Mouse (Mus musculus) kidney, adult 2 months (tissue): ENCODE results near the gene Sdhaf2. TPM values are rescaled to one million over a fixed set of nuclear protein-coding genes. Genes with fewer than 3 reads are reported as not detected.

Experiments used
- DNase-seq: peaks from one replicate; pipeline ENCODE4 v3.0.0; 2021
- H3K27ac ChIP-seq: fragments of 200-500 bp; 2 replicates; pipeline ENCODE4 v1.5.1; 2012; ENCODE audit warnings: low read depth, low read length, control low read depth, inconsistent platforms; ENCODE audit not compliant: insufficient read depth
- H3K27me3 ChIP-seq: fragments of 200-500 bp; replicated peaks from 2 replicates; pipeline ENCODE4 v1.6.1; 2012; ENCODE audit warnings: mild to moderate bottlenecking, moderate library complexity, low read length, inconsistent platforms; ENCODE audit not compliant: control insufficient read depth, insufficient read depth
- H3K36me3 ChIP-seq: fragments of 200-500 bp; 2 replicates; pipeline ENCODE4 v1.6.1; 2012; ENCODE audit warnings: mild to moderate bottlenecking, moderate library complexity, low read length, inconsistent platforms; ENCODE audit not compliant: control insufficient read depth, insufficient read depth
- H3K4me1 ChIP-seq: fragments of 200-500 bp; 2 replicates; pipeline ENCODE4 v1.6.1; 2011; ENCODE audit warnings: low read length; ENCODE audit not compliant: control insufficient read depth, insufficient read depth
- H3K4me3 ChIP-seq: fragments of 200-500 bp; 2 replicates; pipeline ENCODE4 v1.5.1; 2011; ENCODE audit warnings: mild to moderate bottlenecking, low read depth, low read length, control low read depth; ENCODE audit not compliant: insufficient read depth
- CTCF ChIP-seq: fragments of 200-500 bp; conservative IDR thresholded peaks from 2 replicates; pipeline ENCODE4 v1.5.1; 2011; ENCODE audit warnings: low read depth, mild to moderate bottlenecking, control low read depth, low read length, moderate library complexity, mixed read lengths; ENCODE audit not compliant: insufficient read depth, insufficient read length
- POLR2A ChIP-seq: fragments of 200-500 bp; IDR thresholded peaks from one replicate; pipeline ENCODE4 v1.6.1; 2011; ENCODE audit warnings: low read depth, low read length, control low read depth
- WGBS: fragments of 180-500 bp; shearing (Covaris S2); methylation state at CpG from one replicate; pipeline ENCODE4 v1.1.7; 2018; 5-methylcytosine and 5-hydroxymethylcytosine counted together
- polyA plus RNA-seq: library from polyadenylated mRNA; depleted of rRNA; stranded (reverse); fragments of >200 nt; gene quantifications from 2 replicates; pipeline ENCODE4 v1.2.3, GENCODE M21; 2012

The Sdhaf2 gene
- polyA plus RNA-seq, 1 experiment, result 33.1 TPM

DNA sequence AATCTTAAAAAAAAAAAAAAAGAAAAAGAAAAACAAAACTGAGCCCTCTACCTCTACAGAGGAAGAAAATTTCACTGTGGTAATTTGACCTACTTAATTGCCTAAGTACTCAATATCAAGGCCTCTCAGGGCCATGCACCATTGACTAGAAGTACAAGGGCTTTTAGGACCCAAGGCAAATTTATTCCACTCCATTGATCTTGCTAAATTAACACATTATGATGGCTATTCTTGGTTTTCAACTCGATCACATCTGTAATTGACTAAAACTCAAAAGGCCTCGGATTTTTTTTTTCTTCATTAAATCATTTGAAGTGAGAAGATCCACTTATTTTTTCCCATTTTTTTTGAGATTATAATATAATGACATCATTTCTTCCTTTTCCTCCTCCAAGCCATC lies 31.5 kb upstream of the Sdhaf2 start:
- no peak overlapping the region for H3K27ac ChIP-seq
- no peaks in the 10 kb centered on the region for H3K36me3 ChIP-seq
- TF ChIP-seq CTCF (no peak), POLR2A (no peak)
- no peaks in the 10 kb centered on the region for H3K27me3 ChIP-seq
- no peak for DNase-seq
- H3K4me3 ChIP-seq, result no peak overlapping the region
- peaks cover 6% of the 10 kb centered on the region for H3K4me1 ChIP-seq
- WGBS, result 36% methylated on average over 2 of the region's 2 CpGs

- no peak for TF ChIP-seq POLR2A
- H3K27me3 ChIP-seq, result no peaks in the 10 kb centered on the region
- peaks cover 6% of the 10 kb centered on the region for H3K4me1 ChIP-seq
- 60% methylated on average over 2 of the region's 2 CpGs for WGBS
- no peak overlapping the region for H3K27ac ChIP-seq
- no peak overlapping the region for H3K4me3 ChIP-seq
- no peaks in the 10 kb centered on the region for H3K36me3 ChIP-seq
- no peak for DNase-seq
Measured at GRCm38 (mm10) chr19:10557001-10557400, 31.1 kb upstream of the Sdhaf2 start.

DNA sequence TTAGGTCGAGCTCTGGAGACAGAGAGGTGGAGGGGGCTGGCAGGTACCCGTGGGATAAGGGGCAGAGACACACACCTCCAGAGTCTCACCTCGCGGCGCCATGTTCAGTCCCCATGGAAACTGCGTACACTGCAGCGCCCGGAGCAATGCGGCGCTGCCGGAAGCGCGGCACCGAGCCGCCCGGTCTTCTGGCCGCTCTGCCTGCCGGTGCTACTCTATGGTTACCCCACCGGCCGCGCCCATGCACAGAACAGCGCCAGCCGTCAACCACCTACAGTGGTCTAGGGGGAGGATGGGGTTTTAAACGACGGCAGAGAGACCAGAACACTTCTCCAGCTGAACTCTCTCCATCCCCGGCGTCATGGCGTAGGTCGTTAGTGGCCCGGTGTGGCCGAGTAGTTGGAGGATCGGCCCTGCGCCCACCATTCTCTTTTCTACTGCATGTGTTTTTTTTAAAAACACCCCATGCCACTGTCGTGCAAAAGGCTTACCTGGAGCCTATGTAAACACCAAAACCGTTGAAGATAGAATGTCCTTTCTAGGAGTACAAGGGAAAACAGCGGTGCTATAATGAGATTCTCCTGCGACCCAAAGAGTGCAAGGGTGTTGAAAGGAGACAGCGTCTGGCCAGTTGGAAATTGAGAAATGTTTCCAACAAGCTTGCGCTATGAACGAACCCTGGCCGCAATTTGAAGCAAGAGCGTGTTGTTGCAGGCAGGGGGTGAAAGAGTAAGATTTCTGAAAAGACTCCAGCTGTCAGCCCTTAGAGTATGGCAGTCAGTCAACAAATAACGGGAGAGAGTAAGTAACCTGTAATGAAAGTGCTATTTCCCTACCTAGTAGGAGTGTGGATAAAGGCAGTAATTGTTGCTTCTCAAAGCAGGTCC lies 29.9 kb upstream of the Sdhaf2 start, which contains the start of gene Tmem216:
Gene Tmem216, minus strand, starts transcription at position 615 of the 887 bp plus-strand sequence.
- under 1% methylated on average over 43 of the region's 43 CpGs for WGBS
- peak within 1 kb of the TSS; percentile 97 for H3K4me3 ChIP-seq
- H3K36me3 ChIP-seq, result no peaks in the 10 kb centered on the region
- DNase-seq, result peak; percentile 90
- peaks cover 6% of the 10 kb centered on the region for H3K4me1 ChIP-seq
- no peaks in the 10 kb centered on the region for H3K27me3 ChIP-seq
- peak; percentile 58 for TF ChIP-seq POLR2A
- no peak for TF ChIP-seq CTCF
- peak within 1 kb of the TSS; percentile 76 for H3K27ac ChIP-seq

GRCm38 (mm10) chr19:10539454-10539853 lies 13.5 kb upstream of the Sdhaf2 start:
- H3K36me3 ChIP-seq, result peaks cover 32% of the 10 kb centered on the region
- no peak for DNase-seq

DNA sequence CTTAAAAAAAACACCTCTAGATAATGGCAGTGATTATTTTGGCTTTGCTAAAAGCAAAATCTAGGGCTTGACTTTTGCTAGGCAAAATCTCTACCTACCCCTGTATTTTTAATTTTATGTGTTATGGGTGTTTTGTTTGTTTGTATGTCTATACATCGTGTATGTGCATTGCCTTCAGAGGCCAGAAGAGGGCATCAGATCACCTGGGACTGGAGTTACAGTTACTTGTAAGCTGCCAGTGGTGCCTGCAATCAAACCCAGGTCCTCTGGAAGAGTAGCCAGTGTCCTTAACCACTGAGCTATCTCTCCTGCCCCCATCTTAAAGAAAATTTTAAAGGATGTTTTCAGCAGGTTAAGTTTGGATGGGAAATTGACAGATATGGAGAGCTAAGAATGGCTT lies 4.1 kb upstream of the Sdhaf2 start:
- 100% methylated on average over 1 of the region's 1 CpGs for WGBS
- TF ChIP-seq POLR2A, result no peak
- TF ChIP-seq CTCF, result peak; percentile 20; the same call in 1 of the 2 replicates
- H3K4me1 ChIP-seq, result peaks cover 11% of the 10 kb centered on the region
- H3K27me3 ChIP-seq, result no peaks in the 10 kb centered on the region
- no peak overlapping the region for H3K4me3 ChIP-seq
- no peak for DNase-seq
- peaks cover 17% of the 10 kb centered on the region for H3K36me3 ChIP-seq
- no peak overlapping the region for H3K27ac ChIP-seq

More at GRCm38 (mm10) chr19:10539454-10539853, 13.5 kb upstream of the Sdhaf2 start:
- TF ChIP-seq CTCF (no peak), POLR2A (no peak)
- Histone ChIP-seq H3K4me3 (no peak overlapping the region), H3K27me3 (no peaks in the 10 kb centered on the region), H3K4me1 (no peaks in the 10 kb centered on the region), H3K27ac (no peak overlapping the region)
- WGBS, result 94% methylated on average over 5 of the region's 5 CpGs

DNA sequence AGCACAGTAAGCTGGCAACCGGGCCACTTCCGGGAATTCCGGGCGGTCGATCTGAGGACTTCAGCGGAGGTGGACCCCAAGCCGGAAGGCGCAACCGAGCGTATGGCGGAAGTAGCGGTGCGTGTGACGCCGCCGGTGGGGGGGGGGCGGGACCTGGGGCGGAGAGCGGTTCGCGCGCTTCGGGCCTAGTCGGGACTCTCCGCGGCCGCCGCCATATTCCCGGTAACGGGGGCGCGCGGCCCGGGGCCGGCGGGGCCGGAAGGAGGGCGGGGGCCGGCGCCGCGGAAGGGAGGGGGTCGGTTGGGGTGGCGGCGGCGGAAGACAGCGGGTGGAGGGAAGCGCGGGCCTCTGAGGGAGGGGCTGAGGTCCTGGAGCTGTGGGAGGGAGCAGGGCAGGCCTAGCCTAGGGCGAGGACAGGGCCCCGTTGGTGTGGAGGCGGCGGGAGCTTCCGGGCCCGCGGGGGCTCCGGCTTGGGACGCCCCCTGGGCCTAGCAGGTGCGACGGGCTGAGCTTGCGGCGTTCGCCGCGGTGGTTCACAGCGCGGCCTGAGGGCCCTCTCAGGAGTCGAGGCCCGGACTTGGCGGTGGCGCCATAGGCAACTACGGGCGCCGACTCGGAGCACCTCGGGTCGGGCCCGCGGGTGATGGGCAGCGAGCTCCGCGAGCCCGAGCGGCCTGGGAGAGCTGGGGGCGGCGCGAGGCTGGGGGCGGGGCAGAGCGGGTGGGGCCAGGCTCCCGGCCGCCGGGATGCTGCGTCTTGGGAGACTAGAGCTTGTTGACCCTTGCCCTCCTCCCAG lies 638 bp downstream of the Sdhaf2 start, which contains the start of gene Cpsf7:
Gene Cpsf7, plus strand, starts transcription at position 161 of the 796 bp plus-strand sequence.
- Histone ChIP-seq H3K36me3 (peaks cover 2% of the 10 kb centered on the region; the same call in 1 of the 2 replicates), H3K4me3 (peak within 1 kb of the TSS; percentile 78), H3K27ac (peak within 1 kb of the TSS; percentile 98), H3K27me3 (no peaks in the 10 kb centered on the region), H3K4me1 (peaks cover 18% of the 10 kb centered on the region)
- TF ChIP-seq CTCF, result no peak
- TF ChIP-seq POLR2A, result peak; percentile 7
- under 1% methylated on average over 76 of the region's 93 CpGs for WGBS
- DNase-seq, result peak; percentile 96

DNA sequence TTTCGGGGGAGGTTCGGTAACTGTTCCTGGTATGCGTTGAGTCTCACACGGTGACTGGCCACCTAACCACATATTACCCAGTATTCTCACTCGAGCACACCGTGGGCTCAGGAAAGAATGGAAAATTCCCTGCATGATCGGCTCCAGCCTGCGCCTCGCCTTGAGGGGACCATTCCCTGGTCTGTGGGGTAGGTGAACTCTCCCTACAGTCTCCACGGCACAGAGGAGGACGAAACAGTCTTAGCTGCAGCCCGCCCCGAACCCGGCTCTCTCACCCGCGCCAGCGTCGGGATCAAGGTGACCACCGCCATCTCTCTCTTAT lies 1.2 kb downstream of the Sdhaf2 start:
- Histone ChIP-seq H3K4me1 (peaks cover 18% of the 10 kb centered on the region), H3K4me3 (peak overlapping the region; percentile 78), H3K27me3 (no peaks in the 10 kb centered on the region), H3K36me3 (peaks cover 2% of the 10 kb centered on the region; the same call in 1 of the 2 replicates), H3K27ac (peak overlapping the region; percentile 79)
- no peak for DNase-seq
- TF ChIP-seq POLR2A, result no peak
- no peak for TF ChIP-seq CTCF
- WGBS, result under 1% methylated on average over 19 of the region's 19 CpGs
